Mouse (Mus musculus) stomach, postnatal 0 days (tissue): ENCODE measurements around the gene Rad9b. TPM values are rescaled to one million over a fixed set of nuclear protein-coding genes. Genes with fewer than 3 reads are reported as not detected.

Experiments
- ATAC-seq: fragments of 200-750 bp; cut with Nextera tagmentation; 2 replicates; pipeline ENCODE4 v1.8.0; 2017; ENCODE audit not compliant: low FRiP score, low TSS enrichment
- DNase-seq: peaks from one replicate; pipeline ENCODE4 v3.0.0-alpha.2; 2016; ENCODE audit warnings: low spot score
- H3K27ac ChIP-seq: fragments of 300-500 bp; sonication (generic); replicated peaks from 2 replicates; pipeline ENCODE4 v1.5.1; 2014; ENCODE audit warnings: mild to moderate bottlenecking, control low read depth
- H3K27me3 ChIP-seq: fragments of 300-500 bp; sonication (generic); 2 replicates; pipeline ENCODE4 v1.6.1; 2014; ENCODE audit warnings: low read length; ENCODE audit not compliant: control insufficient read depth, insufficient read depth
- H3K36me3 ChIP-seq: fragments of 300-500 bp; sonication (generic); 2 replicates; pipeline ENCODE4 v1.6.1; 2014; ENCODE audit warnings: low read length, mixed read lengths; ENCODE audit not compliant: control insufficient read depth, insufficient read depth
- H3K4me1 ChIP-seq: fragments of 300-500 bp; sonication (generic); replicated peaks from 2 replicates; pipeline ENCODE4 v1.6.1; 2014; ENCODE audit warnings: antibody characterized with exemption; ENCODE audit not compliant: control insufficient read depth, insufficient read depth
- H3K4me2 ChIP-seq: fragments of 300-500 bp; sonication (generic); replicated peaks from 2 replicates; pipeline ENCODE4 v1.6.1; 2014; ENCODE audit warnings: low read depth, mild to moderate bottlenecking, control low read depth, moderate library complexity
- H3K4me3 ChIP-seq: fragments of 300-500 bp; sonication (generic); 2 replicates; pipeline ENCODE4 v1.5.1; 2014; ENCODE audit warnings: low read depth, low read length, control low read depth
- H3K9ac ChIP-seq: fragments of 300-500 bp; sonication (generic); 2 replicates; pipeline ENCODE4 v1.6.1; 2014; ENCODE audit warnings: mild to moderate bottlenecking, low read length, control low read depth, mixed read lengths
- H3K9me3 ChIP-seq: fragments of 300-500 bp; sonication (generic); 2 replicates; pipeline ENCODE4 v1.6.1; 2016; ENCODE audit warnings: low read length; ENCODE audit not compliant: control insufficient read depth
- CTCF ChIP-seq: IDR thresholded peaks from 2 replicates; pipeline ENCODE4 v1.5.1; 2016; ENCODE audit warnings: antibody characterized with exemption, low read depth, mild to moderate bottlenecking, moderate library complexity
- EP300 ChIP-seq: optimal IDR thresholded peaks from 2 replicates; pipeline ENCODE3; 2016; ENCODE audit warnings: antibody characterized with exemption
- WGBS: fragments of 180-500 bp; shearing (Covaris S2); extraction: QIAGEN DNeasy Blood & Tissue Kit; methylation state at CpG from one replicate; pipeline ENCODE4 v1.1.7; 2014; 5-methylcytosine and 5-hydroxymethylcytosine counted together
- polyA plus RNA-seq: library from polyadenylated mRNA; unstranded; fragments of >200 nt; fragmentation: Nextera tagmentation; extraction: Ambion mirVana; gene quantifications from 2 replicates; pipeline ENCODE4 v1.2.1, GENCODE M21; 2015

Rad9b gene
- polyA plus RNA-seq, 1 experiment from 2014 or later = 5.3 TPM

- Histone ChIP-seq H3K9ac (no peak overlapping the region), H3K9me3 (no peaks in the 10 kb centered on the region), H3K4me1 (no peaks in the 10 kb centered on the region), H3K27ac (no peak overlapping the region), H3K27me3 (no peaks in the 10 kb centered on the region), H3K36me3 (peaks cover 29% of the 10 kb centered on the region), H3K4me2 (no peak overlapping the region), H3K4me3 (no peak overlapping the region)
- TF ChIP-seq CTCF = no peak
- no peak for TF ChIP-seq EP300
- WGBS = 74% methylated on average over 8 of the region's 8 CpGs
- DNase-seq (no peak), ATAC-seq (no peak)
These were observed 45.8 kb upstream of the Rad9b start for GRCm38 (mm10) chr5:122399871-122400270.

GRCm38 (mm10) chr5:122397495-122397894 is 43.5 kb upstream of the Rad9b start:
- H3K4me2 ChIP-seq = no peak overlapping the region
- H3K9me3 ChIP-seq = no peaks in the 10 kb centered on the region
- TF ChIP-seq CTCF = no peak
- 90% methylated on average over 8 of the region's 8 CpGs for WGBS
- H3K36me3 ChIP-seq = peaks cover 11% of the 10 kb centered on the region
- ATAC-seq (no peak), DNase-seq (no peak)
- H3K27me3 ChIP-seq = no peaks in the 10 kb centered on the region
- no peak overlapping the region; the same call in 1 of the 2 replicates for H3K27ac ChIP-seq
- peaks cover 3% of the 10 kb centered on the region; the same call in 1 of the 2 replicates for H3K4me1 ChIP-seq
- H3K4me3 ChIP-seq = no peak overlapping the region
- no peak overlapping the region for H3K9ac ChIP-seq

GRCm38 (mm10) chr5:122396791-122397190 is 42.8 kb upstream of the Rad9b start:
- DNase-seq (no peak), ATAC-seq (no peak)
- Histone ChIP-seq H3K9ac (no peak overlapping the region), H3K27me3 (no peaks in the 10 kb centered on the region), H3K4me3 (no peak overlapping the region), H3K36me3 (peaks cover 6% of the 10 kb centered on the region), H3K27ac (peak overlapping the region; percentile 69; the same call in 1 of the 2 replicates), H3K4me1 (peaks cover 3% of the 10 kb centered on the region; the same call in 1 of the 2 replicates), H3K9me3 (no peaks in the 10 kb centered on the region), H3K4me2 (no peak overlapping the region)
- TF ChIP-seq CTCF (no peak), EP300 (no peak)
- WGBS = 79% methylated on average over 10 of the region's 10 CpGs

GRCm38 (mm10) chr5:122393887-122394286 is 39.9 kb upstream of the Rad9b start:
- no peak overlapping the region for H3K4me2 ChIP-seq
- TF ChIP-seq CTCF (peak; percentile 87), EP300 (no peak)
- peaks cover 6% of the 10 kb centered on the region for H3K36me3 ChIP-seq
- H3K9ac ChIP-seq = no peak overlapping the region
- 57% methylated on average over 2 of the region's 2 CpGs for WGBS
- H3K27me3 ChIP-seq = no peaks in the 10 kb centered on the region
- peak; percentile 85 for DNase-seq
- H3K4me1 ChIP-seq = peaks cover 3% of the 10 kb centered on the region; the same call in 1 of the 2 replicates
- H3K4me3 ChIP-seq = no peak overlapping the region
- no peak overlapping the region for H3K27ac ChIP-seq
- no peaks in the 10 kb centered on the region for H3K9me3 ChIP-seq
- peak; percentile 34; the same call in 1 of the 2 replicates for ATAC-seq

- Histone ChIP-seq H3K27me3 (no peaks in the 10 kb centered on the region), H3K9me3 (no peaks in the 10 kb centered on the region), H3K4me1 (peaks cover 3% of the 10 kb centered on the region; the same call in 1 of the 2 replicates), H3K4me2 (peak overlapping the region; percentile 65), H3K9ac (peak overlapping the region; percentile 93), H3K27ac (peak overlapping the region; percentile 84), H3K4me3 (peak overlapping the region; percentile 85), H3K36me3 (peaks cover under 1% of the 10 kb centered on the region)
- peak; percentile 9; the same call in 1 of the 2 replicates for TF ChIP-seq CTCF
- no peak for TF ChIP-seq EP300
- peak; percentile 61 for ATAC-seq
- WGBS = 10% methylated on average over 19 of the region's 19 CpGs
- DNase-seq = no peak
These were observed 38.4 kb upstream of the Rad9b start for GRCm38 (mm10) chr5:122392227-122393004.

- Histone ChIP-seq H3K4me1 (peaks cover 3% of the 10 kb centered on the region; the same call in 1 of the 2 replicates), H3K9me3 (no peaks in the 10 kb centered on the region), H3K27ac (peak within 1 kb of the TSS; percentile 84), H3K4me3 (peak within 1 kb of the TSS; percentile 85), H3K36me3 (no peaks in the 10 kb centered on the region; the same call in 1 of the 2 replicates), H3K4me2 (peak within 1 kb of the TSS; percentile 65), H3K27me3 (no peaks in the 10 kb centered on the region), H3K9ac (peak within 1 kb of the TSS; percentile 93)
- DNase-seq (peak; percentile 93), ATAC-seq (peak; percentile 88)
- under 1% methylated on average over 39 of the region's 39 CpGs for WGBS
- peak; percentile 43 for TF ChIP-seq EP300
- peak; percentile 95 for TF ChIP-seq CTCF
These were observed 37.8 kb upstream of the Rad9b start, which contains the start of gene Arpc3 for GRCm38 (mm10) chr5:122391786-122392180. TSS of gene Arpc3 (plus strand) at chr5:122391878.
